Mouse (Mus musculus): Measurements from ENCODE around the gene Cth.

GRCm38 (mm10) chr3:157931592-157931991 is 6.7 kb upstream of the Cth start:
- TF ChIP-seq POLR2A (IDR thresholded peaks at IDR 0.05; ENCODE audit: insufficient read depth, low read depth, low read length) (no peak), CTCF (IDR thresholded peaks at IDR 0.05; ENCODE audit: insufficient read depth, low read depth, low read length) (no peak)
